In genomic region chr4:115133085-115133484, GRCm38 (mm10) we compare ENCODE assay signal across 10 mouse cellular contexts. TPM values are rescaled to one million over a fixed set of nuclear protein-coding genes. Genes with fewer than 3 reads are reported as not detected.
DNase-seq lines count a peak whose midpoint lies in the region; ATAC-seq lines count a peak whose summit lies in the region.
"Had no signal": no experiment of that assay in that cellular context is flagged by ENCODE, and none has a peak within 500 bp of the region (broad histone marks: within the 10 kb centered on the region; RNA-seq: fewer than 3 reads in every experiment).

No protein-coding gene starts in this region.

- H3K9me3 ChIP-seq in liver, embryonic 11.5 days (ENCODE audit: control insufficient read depth, low read length) = no peaks in the 10 kb centered on the region
- H3K9me3 ChIP-seq in liver, embryonic 13.5 days (replicated peaks) = no peaks in the 10 kb centered on the region
- no peaks in the 10 kb centered on the region for H3K9me3 ChIP-seq in stomach, embryonic 14.5 days (ENCODE audit: control insufficient read depth, low read depth, low read length)

- 3% methylated on average over 5 of the region's 5 CpGs for WGBS in liver, embryonic 11.5 days
- under 1% methylated on average over 5 of the region's 5 CpGs for WGBS in liver, embryonic 13.5 days (ENCODE audit: insufficient replicate concordance)
- WGBS in stomach, embryonic 14.5 days = 11% methylated on average over 5 of the region's 5 CpGs

- no peaks in the 10 kb centered on the region for H3K36me3 ChIP-seq in liver, embryonic 11.5 days (ENCODE audit: control insufficient read depth, insufficient read depth, low read length)
- H3K36me3 ChIP-seq in liver, embryonic 13.5 days = no peaks in the 10 kb centered on the region
- no peaks in the 10 kb centered on the region for H3K36me3 ChIP-seq in stomach, embryonic 14.5 days (ENCODE audit: control insufficient read depth, insufficient read depth, low read length)

- 0 out of 2 replicates have a peak, but pooled peaks have one; percentile 16 for ATAC-seq in cerebellum, adult (ENCODE audit: insufficient number of reproducible peaks, low FRiP score, low TSS enrichment)
- peak; percentile 76 for ATAC-seq in liver, embryonic 11.5 days (replicated peaks; ENCODE audit: low FRiP score)
- ATAC-seq in liver, embryonic 13.5 days (ENCODE audit: low read depth) = peak; percentile 41
- ATAC-seq in stomach, embryonic 14.5 days (ENCODE audit: insufficient number of reproducible peaks, insufficient read depth, low FRiP score, low read depth) = peak; percentile 86

- DNase-seq in cerebellum, adult 9-11 months = no peak
- DNase-seq in liver, embryonic 11.5 days (ENCODE audit: low spot score) = no peak
- DNase-seq in liver = no peak
- no peak for DNase-seq in liver, embryonic 13.5 days
- no peak for DNase-seq in adrenal gland, adult 18-20 months (ENCODE audit: low spot score in 2 of 2)
- no peak for DNase-seq in ovary, postnatal 10 days (ENCODE audit: low spot score)
- DNase-seq: lung, embryonic 14.5 days had no signal

- H3K4me1 ChIP-seq in liver, embryonic 11.5 days (replicated peaks; ENCODE audit: control insufficient read depth, insufficient read depth, low read length) = no peaks in the 10 kb centered on the region
- peaks cover 11% of the 10 kb centered on the region for H3K4me1 ChIP-seq in liver, embryonic 13.5 days (replicated peaks)
- 0 out of 2 replicates have a peak, but pooled peaks cover 4% of the 10 kb centered on the region for H3K4me1 ChIP-seq in stomach, embryonic 14.5 days (ENCODE audit: control insufficient read depth, insufficient read depth, low read length)

- peak overlapping the region; percentile 28; the same call in 1 of the 2 replicates for H3K27ac ChIP-seq in liver, embryonic 11.5 days (ENCODE audit: low read depth, low read length)
- peak overlapping the region; percentile 15; the same call in 1 of the 2 replicates for H3K27ac ChIP-seq in liver, embryonic 13.5 days
- no peak overlapping the region for H3K27ac ChIP-seq in stomach, embryonic 14.5 days (ENCODE audit: low read length)
- H3K27ac ChIP-seq: kidney, postnatal 0 days had no signal

- H3K4me3 ChIP-seq in liver, embryonic 11.5 days (ENCODE audit: low read depth, low read length) = no peak overlapping the region
- no peak overlapping the region for H3K4me3 ChIP-seq in liver, embryonic 13.5 days (replicated peaks)
- H3K4me3 ChIP-seq in stomach, embryonic 14.5 days (ENCODE audit: low read depth, low read length) = no peak overlapping the region

- H3K27me3 ChIP-seq in liver, embryonic 11.5 days (replicated peaks; ENCODE audit: control insufficient read depth, insufficient read depth, low read length) = peaks cover 16% of the 10 kb centered on the region
- peaks cover 23% of the 10 kb centered on the region for H3K27me3 ChIP-seq in liver, embryonic 13.5 days
- H3K27me3 ChIP-seq in stomach, embryonic 14.5 days (ENCODE audit: control insufficient read depth, insufficient read depth, low read length) = peaks cover 9% of the 10 kb centered on the region; the same call in 1 of the 2 replicates

- peak overlapping the region; percentile 44 for H3K4me2 ChIP-seq in liver, embryonic 11.5 days
- peak overlapping the region; percentile 11; the same call in 1 of the 2 replicates for H3K4me2 ChIP-seq in liver, embryonic 13.5 days
- H3K4me2 ChIP-seq in stomach, embryonic 14.5 days (replicated peaks; ENCODE audit: low read depth, low read length) = no peak overlapping the region

- no peak overlapping the region for H3K9ac ChIP-seq in liver, embryonic 11.5 days (ENCODE audit: low read depth, low read length)
- H3K9ac ChIP-seq in liver, embryonic 13.5 days = no peak overlapping the region
- H3K9ac ChIP-seq in stomach, embryonic 14.5 days (replicated peaks; ENCODE audit: low read depth, low read length) = no peak overlapping the region
- H3K9ac ChIP-seq: lung, embryonic 14.5 days had no signal

RNA-seq across cellular contexts. Expression of gene Cyp4x1, which starts 1.0 kb away (rescaled TPM):
- 0.29 and 0.30 TPM in 2 replicates for polyA plus RNA-seq in liver, embryonic 11.5 days (2014; fragmentation: Nextera tagmentation; extraction: Ambion mirVana)
- polyA plus RNA-seq in liver, embryonic 13.5 days (2015; fragmentation: Nextera tagmentation; extraction: Ambion mirVana) = 0.05 and 0.06 TPM in 2 replicates
- 0.54 and 1.4 TPM in 2 replicates for polyA plus RNA-seq in stomach, embryonic 14.5 days (2014; fragmentation: Nextera tagmentation; extraction: Ambion mirVana)
- total RNA-seq in adrenal gland, adult 18-20 months (2021) = not detected

RNA-seq across cellular contexts. Expression of gene Pdzk1ip1, which starts 44.6 kb away (rescaled TPM):
- 24.2 and 25.8 TPM in 2 replicates for polyA plus RNA-seq in liver, embryonic 11.5 days (2014; fragmentation: Nextera tagmentation; extraction: Ambion mirVana)
- 21.2 and 23.7 TPM in 2 replicates for polyA plus RNA-seq in liver, embryonic 13.5 days (2015; fragmentation: Nextera tagmentation; extraction: Ambion mirVana)
- 42.3 and 43.8 TPM in 2 replicates for polyA plus RNA-seq in stomach, embryonic 14.5 days (2014; fragmentation: Nextera tagmentation; extraction: Ambion mirVana)
- 1 to 10 TPM in 1 of 2 experiments, under 1 TPM in 1; 0.99 to 1.0 TPM for total RNA-seq in adrenal gland, adult 18-20 months (2021)

Comparison
In these comparisons a context has a peak if more than half of its experiments do, and no peak if none do; other contexts are left out.
1. ATAC-seq: peak in every context shown above with its lines; median percentile 86 in stomach, embryonic 14.5 days; 76 in liver, embryonic 11.5 days; 41 in liver, embryonic 13.5 days; 16 in cerebellum, adult.